Mouse (Mus musculus) CH12.LX (cell line): ENCODE results near the gene Rgs16.

ENCODE experiments used
- BHLHE40 ChIP-seq: IDR thresholded peaks from 2 replicates; pipeline ENCODE4 v1.6.1; 2011; ENCODE audit warnings: mild to moderate bottlenecking, low read depth, low read length, improper control_type of control experiment
- CTCF ChIP-seq, 2 experiments: IDR thresholded peaks in 1 of 2; conservative IDR thresholded peaks in 1 of 2; 2 replicates each; pipeline ENCODE4 v1.5.1; 2011 to 2012; ENCODE audit warnings: low read depth in 2 of 2, low read length in 2 of 2, improper control_type of control experiment in 1 of 2, inconsistent platforms in 1 of 2, mild to moderate bottlenecking in 1 of 2, moderate library complexity in 1 of 2
- EP300 ChIP-seq: IDR thresholded peaks from 2 replicates; pipeline ENCODE4 v1.6.1; 2011; ENCODE audit warnings: low read length, improper control_type of control experiment
- GABPA ChIP-seq: IDR thresholded peaks from 2 replicates; pipeline ENCODE4 v1.6.1; 2012; ENCODE audit warnings: low read depth, low read length, improper control_type of control experiment, inconsistent platforms; ENCODE audit not compliant: insufficient replicate concordance
- NELFE ChIP-seq: IDR thresholded peaks from 2 replicates; pipeline ENCODE4 v1.6.1; 2011; ENCODE audit warnings: low read depth, low read length, improper control_type of control experiment
- POLR2A ChIP-seq: IDR thresholded peaks from 2 replicates; pipeline ENCODE4 v1.6.1; 2011; ENCODE audit warnings: low read depth, mild to moderate bottlenecking, improper control_type of control experiment, low read length
- POLR2AphosphoS2 ChIP-seq: IDR thresholded peaks from 2 replicates; pipeline ENCODE4 v1.6.1; 2011; ENCODE audit warnings: low read depth, low read length, improper control_type of control experiment
- SIN3A ChIP-seq: IDR thresholded peaks from 2 replicates; pipeline ENCODE4 v1.6.1; 2012; ENCODE audit warnings: low read length, improper control_type of control experiment, inconsistent platforms
- TCF12 ChIP-seq: IDR thresholded peaks from 2 replicates; pipeline ENCODE4 v1.6.1; 2014; ENCODE audit warnings: low read depth, mild to moderate bottlenecking, inconsistent platforms, low read length, improper control_type of control experiment
- USF1 ChIP-seq: IDR thresholded peaks from 2 replicates; pipeline ENCODE4 v1.6.1; 2014; ENCODE audit warnings: low read depth, mild to moderate bottlenecking, inconsistent platforms, low read length, improper control_type of control experiment
- ZC3H11A ChIP-seq: IDR thresholded peaks from 2 replicates; pipeline ENCODE4 v1.6.1; 2012; ENCODE audit warnings: low read depth, mild to moderate bottlenecking, inconsistent platforms, low read length, improper control_type of control experiment
- ZMIZ1 ChIP-seq: IDR thresholded peaks from 2 replicates; pipeline ENCODE4 v1.6.1; 2012; ENCODE audit warnings: low read depth, mild to moderate bottlenecking, inconsistent platforms, low read length, improper control_type of control experiment
- ZNF384 ChIP-seq: IDR thresholded peaks from 2 replicates; pipeline ENCODE4 v1.6.1; 2012; ENCODE audit warnings: low read depth, low read length, improper control_type of control experiment, inconsistent platforms

DNA sequence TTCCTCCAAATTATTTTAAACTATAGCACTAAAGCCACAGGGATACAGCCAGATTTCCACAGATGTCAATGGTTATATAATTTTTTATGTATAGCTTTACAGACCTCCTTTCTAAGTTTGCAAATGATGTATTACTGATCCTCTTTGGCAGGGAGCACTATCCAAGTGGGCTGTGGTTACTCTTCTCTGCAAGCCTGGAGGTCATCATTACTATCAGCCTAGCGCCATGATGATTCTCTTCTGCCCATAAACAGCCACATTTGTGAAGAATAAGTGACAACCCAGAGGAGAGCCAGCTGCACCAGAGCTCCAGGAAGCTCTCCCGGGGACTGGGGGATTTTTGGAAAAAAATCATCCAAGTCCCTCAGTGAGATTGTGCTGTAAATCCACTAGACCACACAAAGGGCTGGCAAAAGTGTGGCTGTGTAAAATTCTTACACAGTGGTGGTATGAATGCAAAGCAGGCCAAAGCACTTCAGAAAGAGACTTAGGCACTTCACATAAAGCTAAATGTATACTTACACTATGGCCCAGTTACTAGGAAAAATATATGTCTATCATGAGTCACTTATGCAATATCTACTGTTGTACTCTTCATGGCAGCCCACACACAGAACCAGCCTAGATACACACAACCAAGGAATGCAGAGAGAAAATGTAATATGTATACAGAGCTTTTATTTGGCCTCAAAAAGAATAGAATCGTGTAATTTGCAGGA is 28.4 kb upstream of the Rgs16 start:
- no peak for TF ChIP-seq GABPA
- no peak for TF ChIP-seq CTCF (conservative IDR thresholded peaks at IDR 0.05 in 1 of 2, IDR thresholded peaks at IDR 0.05 in 1 of 2; ENCODE audit: low read depth in 2 of 2, low read length in 2 of 2)
- TF ChIP-seq EP300 = no peak
- TF ChIP-seq POLR2AphosphoS2 = no peak
- TF ChIP-seq ZNF384 = no peak
- TF ChIP-seq BHLHE40 = no peak
- TF ChIP-seq POLR2A = no peak
- no peak for TF ChIP-seq TCF12
- TF ChIP-seq USF1 = no peak
- TF ChIP-seq ZMIZ1 = no peak
- TF ChIP-seq SIN3A = no peak
- no peak for TF ChIP-seq NELFE
- no peak for TF ChIP-seq ZC3H11A
